Mouse (Mus musculus) midbrain, embryonic 16.5 days (tissue): ENCODE data around the gene Arhgap20. TPM values are rescaled to one million over a fixed set of nuclear protein-coding genes. Genes with fewer than 3 reads are reported as not detected.

Source experiments
- ATAC-seq: fragments of 200-750 bp; cut with Nextera tagmentation; 2 replicates; pipeline ENCODE4 v1.8.0; 2017; ENCODE audit warnings: moderate TSS enrichment
- H3K27ac ChIP-seq: fragments of 300-500 bp; sonication (generic); 2 replicates; pipeline ENCODE4 v1.5.1; 2014; ENCODE audit warnings: mild to moderate bottlenecking, low read length, mixed read lengths
- H3K27me3 ChIP-seq: fragments of 300-500 bp; sonication (generic); 2 replicates; pipeline ENCODE4 v1.6.1; 2014; ENCODE audit warnings: low read depth, low read length, mixed read lengths; ENCODE audit not compliant: control insufficient read depth, insufficient read depth
- H3K36me3 ChIP-seq: fragments of 300-500 bp; sonication (generic); 2 replicates; pipeline ENCODE4 v1.6.1; 2014; ENCODE audit warnings: mild to moderate bottlenecking, low read length, moderate library complexity, mixed read lengths; ENCODE audit not compliant: control insufficient read depth, insufficient read depth
- H3K4me1 ChIP-seq: fragments of 300-500 bp; sonication (generic); 2 replicates; pipeline ENCODE4 v1.6.1; 2014; ENCODE audit warnings: mild to moderate bottlenecking, low read length, mixed read lengths; ENCODE audit not compliant: control insufficient read depth, insufficient read depth
- H3K4me2 ChIP-seq: fragments of 300-500 bp; sonication (generic); 2 replicates; pipeline ENCODE4 v1.6.1; 2014; ENCODE audit warnings: mild to moderate bottlenecking, low read length, mixed read lengths
- H3K4me3 ChIP-seq: fragments of 300-500 bp; sonication (generic); 2 replicates; pipeline ENCODE4 v1.5.1; 2014; ENCODE audit warnings: low read depth, mild to moderate bottlenecking, low read length, moderate library complexity, mixed read lengths
- H3K9ac ChIP-seq: fragments of 300-500 bp; sonication (generic); 2 replicates; pipeline ENCODE4 v1.6.1; 2014; ENCODE audit warnings: low read depth, low read length, mixed read lengths
- H3K9me3 ChIP-seq: fragments of 300-500 bp; sonication (generic); replicated peaks from 2 replicates; pipeline ENCODE4 v1.6.1; 2014; ENCODE audit warnings: mild to moderate bottlenecking, low read length, mixed read lengths; ENCODE audit not compliant: control insufficient read depth, poor library complexity, severe bottlenecking
- WGBS: fragments of 180-500 bp; shearing (Covaris S2); extraction: QIAGEN DNeasy Blood & Tissue Kit; methylation state at CpG from one replicate; pipeline ENCODE4 v1.1.7; 2014; 5-methylcytosine and 5-hydroxymethylcytosine counted together
- polyA plus RNA-seq: library from polyadenylated mRNA; unstranded; fragments of >200 nt; fragmentation: Nextera tagmentation; extraction: Ambion mirVana; gene quantifications from 2 replicates; pipeline ENCODE4 v1.2.1, GENCODE M21; 2015

The Arhgap20 gene
- polyA plus RNA-seq, 1 experiment from 2014 or later, result 18.8 TPM

GRCm38 (mm10) chr9:51832368-51832767 is 67.2 kb downstream of the Arhgap20 start:
- H3K9ac ChIP-seq, result no peak overlapping the region
- ATAC-seq, result no peak
- H3K36me3 ChIP-seq, result peaks cover 13% of the 10 kb centered on the region
- H3K4me2 ChIP-seq, result no peak overlapping the region
- no peaks in the 10 kb centered on the region for H3K9me3 ChIP-seq
- 80% methylated on average over 5 of the region's 5 CpGs for WGBS
- H3K27ac ChIP-seq, result no peak overlapping the region
- no peaks in the 10 kb centered on the region for H3K27me3 ChIP-seq
- no peaks in the 10 kb centered on the region for H3K4me1 ChIP-seq
- no peak overlapping the region for H3K4me3 ChIP-seq

GRCm38 (mm10) chr9:51837716-51838115 is 72.6 kb downstream of the Arhgap20 start:
- WGBS, result 60% methylated on average over 7 of the region's 7 CpGs
- ATAC-seq, result no peak
- Histone ChIP-seq H3K9me3 (no peaks in the 10 kb centered on the region), H3K4me1 (no peaks in the 10 kb centered on the region), H3K27me3 (no peaks in the 10 kb centered on the region), H3K4me2 (no peak overlapping the region), H3K4me3 (no peak overlapping the region), H3K9ac (no peak overlapping the region), H3K27ac (no peak overlapping the region), H3K36me3 (peaks cover 8% of the 10 kb centered on the region)

GRCm38 (mm10) chr9:51843216-51843615 is 78.1 kb downstream of the Arhgap20 start:
- Histone ChIP-seq H3K27me3 (no peaks in the 10 kb centered on the region), H3K9ac (no peak overlapping the region), H3K27ac (no peak overlapping the region), H3K9me3 (no peaks in the 10 kb centered on the region), H3K36me3 (peaks cover 4% of the 10 kb centered on the region; the same call in 1 of the 2 replicates), H3K4me2 (no peak overlapping the region), H3K4me3 (no peak overlapping the region), H3K4me1 (no peaks in the 10 kb centered on the region)
- WGBS, result 46% methylated on average over 4 of the region's 4 CpGs
- ATAC-seq, result no peak

GRCm38 (mm10) chr9:51845796-51846195 is 80.7 kb downstream of the Arhgap20 start:
- 94% methylated on average over 10 of the region's 10 CpGs for WGBS
- Histone ChIP-seq H3K4me2 (no peak overlapping the region), H3K9me3 (no peaks in the 10 kb centered on the region), H3K4me1 (no peaks in the 10 kb centered on the region), H3K9ac (no peak overlapping the region), H3K27me3 (no peaks in the 10 kb centered on the region), H3K4me3 (no peak overlapping the region), H3K36me3 (peaks cover 24% of the 10 kb centered on the region), H3K27ac (no peak overlapping the region)
- no peak for ATAC-seq

- no peak overlapping the region for H3K9ac ChIP-seq
- WGBS, result 91% methylated on average over 5 of the region's 5 CpGs
- ATAC-seq, result no peak
Observed at GRCm38 (mm10) chr9:51853772-51854171, 88.6 kb downstream of the Arhgap20 start.

GRCm38 (mm10) chr9:51864273-51864672 is 99.1 kb downstream of the Arhgap20 start:
- Histone ChIP-seq H3K4me2 (no peak overlapping the region), H3K36me3 (no peaks in the 10 kb centered on the region), H3K4me3 (no peak overlapping the region), H3K27ac (no peak overlapping the region), H3K27me3 (no peaks in the 10 kb centered on the region), H3K9me3 (0 out of 2 replicates have a peak, but pooled peaks cover 2% of the 10 kb centered on the region), H3K4me1 (no peaks in the 10 kb centered on the region), H3K9ac (no peak overlapping the region)
- 87% methylated on average over 3 of the region's 3 CpGs for WGBS
- ATAC-seq, result no peak

More at GRCm38 (mm10) chr9:51853772-51854171, 88.6 kb downstream of the Arhgap20 start:
- Histone ChIP-seq H3K4me2 (no peak overlapping the region), H3K4me3 (no peak overlapping the region), H3K27me3 (no peaks in the 10 kb centered on the region), H3K9me3 (no peaks in the 10 kb centered on the region), H3K27ac (no peak overlapping the region), H3K4me1 (no peaks in the 10 kb centered on the region), H3K36me3 (peaks cover 28% of the 10 kb centered on the region)

GRCm38 (mm10) chr9:51866634-51867033 is 101.5 kb downstream of the Arhgap20 start:
- Histone ChIP-seq H3K27ac (no peak overlapping the region), H3K9me3 (no peaks in the 10 kb centered on the region), H3K9ac (no peak overlapping the region), H3K36me3 (no peaks in the 10 kb centered on the region), H3K4me2 (no peak overlapping the region), H3K4me3 (no peak overlapping the region), H3K27me3 (no peaks in the 10 kb centered on the region), H3K4me1 (no peaks in the 10 kb centered on the region)
- ATAC-seq, result no peak
- 54% methylated on average over 4 of the region's 4 CpGs for WGBS

GRCm38 (mm10) chr9:51869056-51869455 is 103.9 kb downstream of the Arhgap20 start:
- Histone ChIP-seq H3K9ac (no peak overlapping the region), H3K36me3 (no peaks in the 10 kb centered on the region), H3K27ac (no peak overlapping the region), H3K9me3 (no peaks in the 10 kb centered on the region), H3K4me2 (no peak overlapping the region), H3K4me3 (no peak overlapping the region), H3K27me3 (no peaks in the 10 kb centered on the region), H3K4me1 (no peaks in the 10 kb centered on the region)
- 87% methylated on average over 4 of the region's 4 CpGs for WGBS
- no peak for ATAC-seq

GRCm38 (mm10) chr9:51874348-51874747 is 109.2 kb downstream of the Arhgap20 start:
- ATAC-seq, result no peak
- no peak overlapping the region for H3K27ac ChIP-seq
- 51% methylated on average over 4 of the region's 4 CpGs for WGBS
- no peaks in the 10 kb centered on the region for H3K36me3 ChIP-seq
- no peak overlapping the region for H3K4me3 ChIP-seq
- H3K9me3 ChIP-seq, result no peaks in the 10 kb centered on the region
- no peak overlapping the region for H3K9ac ChIP-seq
- H3K27me3 ChIP-seq, result no peaks in the 10 kb centered on the region
- H3K4me1 ChIP-seq, result no peaks in the 10 kb centered on the region
- no peak overlapping the region for H3K4me2 ChIP-seq
